Mouse (Mus musculus): Measurements from ENCODE around the gene Sytl3.
A peak's percentile ranks its signal among the peaks of the same experiment; 100 is the strongest.
"Not testable (repeated sequence)": the region's sequence is repeated elsewhere in the genome, so short reads cannot be mapped to it uniquely, and the experiment has no call there.

Gene Sytl3

DNA sequence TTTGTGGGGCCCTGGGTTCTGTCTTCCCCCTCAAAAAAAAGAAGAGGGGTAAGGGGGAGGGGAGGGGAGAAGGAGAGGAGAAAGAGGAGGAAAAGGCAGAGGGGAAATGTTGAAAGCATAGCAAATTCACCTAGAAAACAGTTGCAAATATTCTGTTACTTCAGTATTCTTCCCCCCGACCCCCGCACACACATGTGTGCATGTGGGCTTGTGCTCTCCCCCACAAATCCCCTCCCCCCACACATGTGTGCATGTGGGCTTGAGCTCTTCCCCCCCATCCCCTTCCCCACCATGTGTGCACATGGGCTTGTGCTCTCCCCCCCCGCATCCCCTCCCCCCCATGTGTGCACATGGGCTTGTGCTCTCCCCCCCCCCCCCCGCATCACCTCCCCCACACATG is 30.5 kb downstream of the Sytl3 start:
- DNase-seq (ENCODE audit: low read depth, low spot score), result not testable (repeated sequence)

GRCm38 (mm10) chr17:6691596-6691995 is 32.7 kb downstream of the Sytl3 start:
- DNase-seq (ENCODE audit: low read depth, low spot score), result not testable (repeated sequence)

- not testable (repeated sequence) for DNase-seq (ENCODE audit: low read depth, low spot score)
Observed at GRCm38 (mm10) chr17:6695712-6696111, 36.8 kb downstream of the Sytl3 start.

- not testable (repeated sequence) for DNase-seq (ENCODE audit: low read depth, low spot score)
Observed at GRCm38 (mm10) chr17:6696521-6696920, 37.6 kb downstream of the Sytl3 start.

DNA sequence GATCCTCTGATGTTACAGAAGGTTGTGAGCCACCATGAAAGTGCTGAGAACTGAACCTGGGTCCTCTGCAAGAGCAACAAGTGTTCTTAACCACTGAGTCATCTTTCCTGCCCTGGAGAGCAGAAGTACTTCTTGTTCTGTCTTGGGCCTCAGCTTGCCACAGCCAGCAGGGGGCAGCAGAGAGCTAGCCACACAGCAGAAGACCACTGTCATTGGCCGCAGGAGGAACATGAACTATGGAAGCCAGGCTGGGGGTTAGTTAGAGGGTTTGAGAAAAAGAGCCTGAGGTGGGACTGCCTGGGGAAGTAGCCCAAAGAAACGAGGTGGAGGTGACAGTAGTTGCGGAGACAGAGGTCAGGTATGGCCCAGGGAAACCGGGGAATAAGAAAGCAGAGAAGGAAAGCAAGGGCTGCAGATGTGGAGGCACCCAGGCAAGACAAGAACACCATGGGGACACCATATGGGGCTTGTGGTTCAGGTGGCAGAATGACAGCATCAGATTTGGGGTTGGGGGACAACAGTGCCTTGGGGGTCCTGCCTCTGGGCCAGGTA is 38.4 kb downstream of the Sytl3 start:
- DNase-seq (ENCODE audit: low read depth, low spot score), result not testable (repeated sequence)

- DNase-seq (ENCODE audit: low read depth, low spot score), result not testable (repeated sequence)
Observed at GRCm38 (mm10) chr17:6699502-6699901, 40.6 kb downstream of the Sytl3 start.

- DNase-seq (ENCODE audit: low read depth, low spot score), result not testable (repeated sequence)
Observed at GRCm38 (mm10) chr17:6700077-6700476, 41.2 kb downstream of the Sytl3 start.

GRCm38 (mm10) chr17:6702625-6703221 is 43.8 kb downstream of the Sytl3 start:
- not testable (repeated sequence) for DNase-seq (ENCODE audit: low read depth, low spot score)

GRCm38 (mm10) chr17:6703381-6704270 is 44.7 kb downstream of the Sytl3 start:
- peak; percentile 16 for DNase-seq (ENCODE audit: low read depth, low spot score)

DNA sequence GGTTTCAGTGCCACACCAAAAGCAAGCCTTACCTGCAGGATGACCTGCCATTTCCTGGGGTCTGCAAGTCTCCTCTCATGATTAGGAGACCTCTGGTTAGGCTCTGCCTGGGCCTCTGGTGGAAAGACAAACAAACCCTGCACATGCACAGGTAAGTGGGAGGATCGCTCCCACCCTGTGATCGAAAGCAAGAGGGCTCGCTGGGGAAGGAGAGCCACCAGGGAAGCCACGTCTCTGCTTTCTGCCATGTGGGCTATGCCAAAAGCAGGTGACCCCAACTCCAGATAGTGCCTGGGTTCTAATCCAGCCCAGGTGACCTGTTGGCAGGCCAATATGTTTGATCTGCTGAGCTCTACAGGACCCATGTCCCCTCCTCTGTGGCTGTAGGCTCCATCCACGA is 47.6 kb downstream of the Sytl3 start:
- not testable (repeated sequence) for DNase-seq (ENCODE audit: low read depth, low spot score)

DNA sequence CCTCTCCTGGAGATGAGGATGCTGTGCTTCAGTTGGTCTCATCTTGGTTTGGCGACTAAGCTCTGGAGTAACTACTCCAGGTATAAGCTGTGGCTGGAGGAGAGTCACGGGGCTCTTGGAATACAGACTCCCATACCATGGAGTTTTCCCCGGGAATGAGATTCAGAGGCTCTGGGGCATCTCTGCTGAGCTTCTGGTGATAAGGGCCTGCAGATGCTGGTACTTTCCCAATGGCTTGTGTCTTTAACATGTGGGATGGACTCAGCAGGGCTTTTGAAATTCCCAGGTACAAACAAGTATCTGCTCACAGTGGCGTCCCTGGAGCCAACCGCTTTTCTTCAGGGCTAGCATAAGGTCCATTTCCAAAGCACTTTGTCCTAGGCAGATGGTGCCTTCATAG is 48.5 kb downstream of the Sytl3 start:
- not testable (repeated sequence) for DNase-seq (ENCODE audit: low read depth, low spot score)

DNA sequence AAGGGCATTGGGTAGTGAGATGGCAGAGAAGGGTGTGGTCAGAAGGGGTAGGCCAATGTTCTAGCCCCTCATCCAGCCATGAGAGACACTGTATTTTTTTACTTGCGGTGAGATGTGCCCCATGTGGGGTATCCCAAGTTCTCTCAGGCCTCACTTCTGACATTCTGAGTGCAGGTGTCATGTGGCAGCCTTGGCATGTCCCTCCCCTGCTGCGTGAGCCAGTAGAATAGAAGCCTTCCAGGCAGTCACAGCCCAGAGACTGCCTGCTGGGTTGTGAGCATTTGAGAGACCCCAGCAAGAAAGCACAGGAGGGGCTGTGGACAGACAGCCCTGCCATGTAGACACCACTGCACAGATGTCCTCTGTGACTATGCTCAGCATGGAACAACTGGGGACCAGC is 49.3 kb downstream of the Sytl3 start:
- DNase-seq (ENCODE audit: low read depth, low spot score), result not testable (repeated sequence)

GRCm38 (mm10) chr17:6713483-6713882 is 54.6 kb downstream of the Sytl3 start:
- not testable (repeated sequence) for DNase-seq (ENCODE audit: low read depth, low spot score)

DNA sequence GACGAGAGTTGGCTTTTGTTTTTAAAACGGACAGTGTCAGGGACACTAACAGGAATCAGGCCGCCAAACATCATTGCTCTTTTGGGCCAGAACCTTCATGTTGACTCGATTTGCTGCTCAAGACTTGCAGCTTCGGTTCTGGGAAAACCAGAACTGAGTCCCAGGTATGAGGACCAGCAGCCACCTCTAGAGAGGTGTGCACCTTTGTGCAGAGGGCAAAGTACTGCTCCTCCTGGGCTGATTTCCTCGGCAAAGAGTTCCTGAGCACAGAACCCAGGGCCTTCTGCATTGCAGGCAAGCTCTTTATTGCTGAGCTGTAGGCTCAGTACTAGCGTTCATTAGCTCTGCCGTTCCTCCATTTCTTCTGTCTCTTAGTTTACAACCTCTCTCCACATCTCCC is 55.1 kb downstream of the Sytl3 start:
- DNase-seq (ENCODE audit: low read depth, low spot score), result not testable (repeated sequence)

GRCm38 (mm10) chr17:6727996-6728610 is 69.2 kb downstream of the Sytl3 start:
- no peak for DNase-seq (ENCODE audit: low read depth, low spot score)

GRCm38 (mm10) chr17:6729244-6729742 is 70.4 kb downstream of the Sytl3 start:
- peak; percentile 36 for DNase-seq (ENCODE audit: low read depth, low spot score)

- DNase-seq (ENCODE audit: low read depth, low spot score), result no peak
Observed at GRCm38 (mm10) chr17:6731132-6731531, 72.2 kb downstream of the Sytl3 start.

GRCm38 (mm10) chr17:6731634-6732033 is 72.7 kb downstream of the Sytl3 start:
- no peak for DNase-seq (ENCODE audit: low read depth, low spot score)

DNA sequence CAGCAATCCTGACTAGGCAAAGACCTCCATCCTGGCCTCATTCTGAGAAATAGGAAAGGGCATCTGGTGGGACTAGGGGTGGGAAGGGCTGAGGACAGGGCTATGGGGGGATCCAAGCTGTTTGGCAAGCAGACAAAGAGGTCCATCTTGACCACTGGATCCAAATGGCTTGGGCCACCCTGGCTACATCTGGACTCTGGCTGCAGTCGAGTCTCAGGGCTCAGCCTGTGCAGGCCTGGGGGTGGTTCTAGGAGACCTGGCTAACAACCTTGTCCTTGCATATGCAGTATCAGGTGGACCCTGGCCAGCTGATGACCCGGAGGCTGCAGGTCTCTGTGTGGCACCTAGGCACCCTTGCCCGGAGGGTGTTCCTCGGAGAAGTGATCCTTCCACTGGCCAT is 73.8 kb downstream of the Sytl3 start:
- DNase-seq (ENCODE audit: low read depth, low spot score), result no peak

- no peak for DNase-seq (ENCODE audit: low read depth, low spot score)
Observed at GRCm38 (mm10) chr17:6733322-6733875, 74.5 kb downstream of the Sytl3 start.

DNA sequence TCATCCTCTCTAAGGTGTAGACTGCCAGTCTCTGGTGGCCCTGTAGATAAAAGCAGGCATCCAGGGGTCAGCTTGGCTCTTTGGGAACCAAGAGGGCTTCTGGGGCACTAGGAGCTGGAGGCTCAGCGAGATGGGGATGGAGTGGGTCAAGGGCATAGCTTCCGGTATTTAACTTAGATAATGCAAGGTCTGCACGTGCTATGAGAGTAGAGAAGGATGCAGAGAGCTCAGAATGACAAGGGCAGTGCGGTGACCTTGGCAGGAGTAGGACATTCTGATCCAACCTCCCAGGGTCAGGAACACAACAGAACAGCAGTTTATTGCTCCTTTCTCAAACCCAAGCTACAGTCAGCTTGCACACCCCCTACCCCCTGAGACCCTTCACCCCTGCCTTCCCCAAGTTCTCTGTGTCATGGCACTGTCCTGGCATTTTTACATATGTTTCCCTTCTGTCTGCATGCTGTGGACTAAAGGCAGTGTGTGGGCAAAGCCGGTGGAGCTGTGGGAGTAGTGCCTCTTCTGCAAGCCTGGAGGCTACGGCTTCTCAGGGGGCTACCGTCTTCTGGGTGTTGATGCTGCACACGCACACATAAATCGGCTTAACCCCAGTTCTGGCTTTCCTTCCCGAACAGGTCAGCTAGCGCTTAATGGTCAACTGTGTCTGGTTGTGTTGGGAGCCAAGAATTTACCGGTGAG is 76.0 kb downstream of the Sytl3 start:
- DNase-seq (ENCODE audit: low read depth, low spot score), result no peak

Measured in brain, embryonic 18.5 days (tissue).